Mouse (Mus musculus) olfactory bulb, adult 2 months (tissue): ENCODE data around the gene L3mbtl4.

Experiments
- CTCF ChIP-seq: fragments of 200-500 bp; IDR thresholded peaks from 2 replicates; pipeline ENCODE4 v1.5.1; 2012; ENCODE audit warnings: low read depth, mild to moderate bottlenecking, low read length, moderate library complexity; ENCODE audit not compliant: insufficient read depth
- POLR2A ChIP-seq: fragments of 200-500 bp; IDR thresholded peaks from 2 replicates; pipeline ENCODE4 v1.6.1; 2012; ENCODE audit warnings: mild to moderate bottlenecking, low read depth, low read length, moderate library complexity; ENCODE audit not compliant: insufficient read depth

- TF ChIP-seq CTCF (0 out of 2 replicates have a peak, but pooled peaks have one; percentile 30), POLR2A (no peak)
These were observed 58.6 kb downstream of the L3mbtl4 start for GRCm38 (mm10) chr17:68332225-68332624.
